Mouse (Mus musculus) testis, adult 2 months (tissue): Measurements from ENCODE around the gene Depdc1b.

Experiments used
- CTCF ChIP-seq: fragments of 200-500 bp; IDR thresholded peaks from 2 replicates; pipeline ENCODE4 v1.5.1; 2012; ENCODE audit warnings: low read depth, mild to moderate bottlenecking, inconsistent platforms, low read length, moderate library complexity; ENCODE audit not compliant: control insufficient read depth, insufficient read depth, insufficient replicate concordance
- POLR2A ChIP-seq: fragments of 200-500 bp; IDR thresholded peaks from 2 replicates; pipeline ENCODE4 v1.6.1; 2012; ENCODE audit warnings: low read depth, mild to moderate bottlenecking, inconsistent platforms, low read length, moderate library complexity; ENCODE audit not compliant: control insufficient read depth

- TF ChIP-seq POLR2A (no peak), CTCF (no peak)
Observed at GRCm38 (mm10) chr13:108448348-108448931, 132.3 kb downstream of the Depdc1b start.
